Mouse (Mus musculus): ENCODE data around the gene Gm49711.

DNA sequence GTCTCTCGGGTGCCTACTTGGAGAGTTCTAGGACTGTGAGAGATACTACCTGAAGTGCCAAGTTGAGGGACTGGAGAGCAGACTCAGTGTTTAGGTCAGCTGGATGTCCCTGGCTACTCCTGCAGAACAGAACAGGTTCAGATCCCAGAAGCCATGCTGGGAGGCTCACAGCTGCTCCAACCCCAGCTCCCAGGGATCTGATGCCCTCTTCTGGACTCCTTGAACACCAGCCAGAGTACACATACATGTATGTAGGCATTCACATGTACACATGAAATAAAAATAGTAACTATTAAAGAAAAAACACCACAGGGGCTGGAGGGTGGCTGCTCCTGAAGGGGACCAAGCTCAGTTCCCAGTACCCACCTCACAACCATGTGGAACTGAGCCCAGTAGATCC is 119.6 kb downstream of the Gm49711 start:
- no peak for TF ChIP-seq CTCF (IDR thresholded peaks at IDR 0.05; ENCODE audit: extremely low read depth, insufficient read depth, insufficient read length, insufficient replicate concordance)
- no peak for TF ChIP-seq POLR2A (IDR thresholded peaks at IDR 0.05; ENCODE audit: low read depth, low read length)

Measured in spleen, adult 2 months (tissue).